Mouse (Mus musculus): ENCODE measurements at regions not wholly inside any gene's neighbourhood (a gene's known extent, or its start where the extent isn't known, plus 50 kb on each side); places are given as distances from the start of the nearest gene placed in this dataset.

- Histone ChIP-seq H3K27me3 (replicated peaks; ENCODE audit: insufficient read depth, low read length) (no peaks in the 10 kb centered on the region), H3K36me3 (ENCODE audit: insufficient read depth, low read length) (no peaks in the 10 kb centered on the region), H3K4me3 (ENCODE audit: low read depth, low read length) (no peak overlapping the region), H3K4me2 (replicated peaks; ENCODE audit: low read depth, low read length) (no peak overlapping the region), H3K4me1 (ENCODE audit: insufficient read depth, low read depth, low read length) (no peaks in the 10 kb centered on the region), H3K9me3 (ENCODE audit: low read length) (no peaks in the 10 kb centered on the region), H3K9ac (replicated peaks; ENCODE audit: low read depth) (no peak overlapping the region), H3K27ac (ENCODE audit: low read length) (no peak overlapping the region)
- DNase-seq (ENCODE audit: low spot score) (no peak), ATAC-seq (no peak)
- no peak for TF ChIP-seq EP300 (IDR thresholded peaks at IDR 0.05)
- no peak for TF ChIP-seq CTCF (IDR thresholded peaks at IDR 0.05)
- WGBS: 41% methylated on average over 11 of the region's 11 CpGs
Observed at GRCm38 (mm10) chr4:99475701-99476218, 180.1 kb downstream of the Gm12689 start.

- no peaks in the 10 kb centered on the region for H3K9me3 ChIP-seq (ENCODE audit: low read length)
- H3K4me2 ChIP-seq (replicated peaks; ENCODE audit: low read depth, low read length): no peak overlapping the region
- no peak overlapping the region for H3K27ac ChIP-seq (ENCODE audit: low read length)
- H3K9ac ChIP-seq (replicated peaks; ENCODE audit: low read depth): no peak overlapping the region
- DNase-seq (ENCODE audit: low spot score) (no peak), ATAC-seq (no peak)
- WGBS: 40% methylated on average over 4 of the region's 4 CpGs
- no peaks in the 10 kb centered on the region for H3K27me3 ChIP-seq (replicated peaks; ENCODE audit: insufficient read depth, low read length)
- TF ChIP-seq EP300 (IDR thresholded peaks at IDR 0.05): no peak
- TF ChIP-seq CTCF (IDR thresholded peaks at IDR 0.05): no peak
- no peak overlapping the region for H3K4me3 ChIP-seq (ENCODE audit: low read depth, low read length)
- H3K36me3 ChIP-seq (ENCODE audit: insufficient read depth, low read length): no peaks in the 10 kb centered on the region
- no peaks in the 10 kb centered on the region for H3K4me1 ChIP-seq (ENCODE audit: insufficient read depth, low read depth, low read length)
Observed at GRCm38 (mm10) chr4:99484271-99484670, 171.8 kb upstream of the Foxd3 start.

DNA sequence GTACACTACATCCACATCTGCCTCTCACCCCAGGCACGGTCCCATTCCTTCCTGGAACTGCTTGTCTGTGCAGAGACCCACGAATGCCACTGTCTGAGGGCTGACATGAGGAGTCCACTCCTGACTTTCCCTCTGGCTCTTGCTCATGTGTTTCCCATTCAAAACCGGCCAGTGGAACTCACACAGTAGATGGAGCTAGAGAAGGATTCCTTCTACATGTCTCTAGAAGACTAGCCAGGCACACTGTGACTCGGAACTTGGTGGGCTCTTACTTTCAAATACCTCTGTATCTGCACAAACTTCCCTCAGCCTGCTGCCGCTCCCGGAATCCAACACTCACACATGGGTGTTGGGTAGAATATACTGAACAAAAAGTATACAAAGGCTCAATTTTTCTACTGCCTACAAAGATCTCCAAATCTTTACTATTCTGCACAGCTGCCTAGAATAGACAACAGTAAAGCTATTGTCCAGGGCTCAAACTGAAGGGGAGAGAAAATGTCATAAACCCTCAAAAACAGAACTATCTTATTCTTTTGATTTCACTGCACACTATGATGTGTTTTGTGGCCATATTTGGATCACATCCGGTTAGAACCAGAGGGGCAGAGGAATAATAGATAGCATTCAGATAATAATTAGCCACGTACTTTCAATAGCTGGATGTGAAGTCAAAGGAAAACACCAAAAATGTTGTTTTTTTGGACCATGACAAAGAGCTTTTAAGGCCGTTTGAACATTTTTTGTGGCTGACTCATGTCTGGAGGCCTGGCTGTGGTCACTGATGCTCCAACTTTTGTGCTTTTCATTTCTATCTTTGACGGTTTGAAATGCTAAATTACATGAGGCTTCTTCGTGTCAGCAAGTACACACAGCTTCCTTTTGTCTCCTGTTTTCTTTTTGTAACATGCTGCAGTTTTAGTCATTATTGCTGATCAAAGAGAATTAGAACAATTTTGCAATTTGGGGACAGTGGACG, 164.3 kb upstream of the Foxd3 start:
- Histone ChIP-seq H3K36me3 (ENCODE audit: insufficient read depth, low read length) (no peaks in the 10 kb centered on the region), H3K27ac (ENCODE audit: low read length) (no peak overlapping the region), H3K9me3 (ENCODE audit: low read length) (no peaks in the 10 kb centered on the region), H3K4me2 (replicated peaks; ENCODE audit: low read depth, low read length) (no peak overlapping the region), H3K9ac (replicated peaks; ENCODE audit: low read depth) (no peak overlapping the region), H3K4me3 (ENCODE audit: low read depth, low read length) (no peak overlapping the region), H3K27me3 (replicated peaks; ENCODE audit: insufficient read depth, low read length) (no peaks in the 10 kb centered on the region), H3K4me1 (ENCODE audit: insufficient read depth, low read depth, low read length) (no peaks in the 10 kb centered on the region)
- WGBS: 63% methylated on average over 12 of the region's 12 CpGs
- ATAC-seq (no peak), DNase-seq (ENCODE audit: low spot score) (no peak)
- TF ChIP-seq CTCF (IDR thresholded peaks at IDR 0.05) (no peak), EP300 (IDR thresholded peaks at IDR 0.05) (no peak)

GRCm38 (mm10) chr4:99503221-99503744, 152.8 kb upstream of the Foxd3 start:
- Histone ChIP-seq H3K4me3 (ENCODE audit: low read depth, low read length) (no peak overlapping the region), H3K4me2 (replicated peaks; ENCODE audit: low read depth, low read length) (no peak overlapping the region), H3K36me3 (ENCODE audit: insufficient read depth, low read length) (no peaks in the 10 kb centered on the region), H3K9me3 (ENCODE audit: low read length) (no peaks in the 10 kb centered on the region), H3K4me1 (ENCODE audit: insufficient read depth, low read depth, low read length) (no peaks in the 10 kb centered on the region), H3K27me3 (replicated peaks; ENCODE audit: insufficient read depth, low read length) (no peaks in the 10 kb centered on the region), H3K9ac (replicated peaks; ENCODE audit: low read depth) (no peak overlapping the region), H3K27ac (ENCODE audit: low read length) (no peak overlapping the region)
- ATAC-seq: no peak
- DNase-seq (ENCODE audit: low spot score): no peak
- WGBS: 73% methylated on average over 10 of the region's 10 CpGs
- TF ChIP-seq CTCF (IDR thresholded peaks at IDR 0.05) (no peak), EP300 (IDR thresholded peaks at IDR 0.05) (no peak)

DNA sequence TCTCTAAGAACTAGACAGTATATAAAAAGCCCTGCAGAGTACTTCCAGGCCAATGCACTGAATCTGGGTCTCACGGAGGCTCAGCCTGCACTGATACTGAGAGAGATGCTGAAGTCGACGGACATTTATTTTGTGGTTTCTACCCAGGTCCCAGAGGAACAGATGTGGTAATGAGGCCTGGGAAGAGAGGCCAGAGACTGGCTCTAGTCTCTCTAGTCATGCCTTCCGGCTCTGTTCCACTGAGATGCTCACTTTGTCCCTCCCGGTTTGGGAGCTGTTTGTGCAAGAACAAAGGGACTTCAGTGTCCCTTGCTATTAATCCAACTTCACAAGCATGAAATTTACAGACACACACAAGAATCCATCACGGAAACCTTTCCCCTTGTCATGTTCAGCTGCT, 144.1 kb upstream of the Foxd3 start:
- no peaks in the 10 kb centered on the region for H3K4me1 ChIP-seq (ENCODE audit: insufficient read depth, low read depth, low read length)
- H3K4me3 ChIP-seq (ENCODE audit: low read depth, low read length): no peak overlapping the region
- no peaks in the 10 kb centered on the region for H3K9me3 ChIP-seq (ENCODE audit: low read length)
- no peaks in the 10 kb centered on the region for H3K27me3 ChIP-seq (replicated peaks; ENCODE audit: insufficient read depth, low read length)
- H3K27ac ChIP-seq (ENCODE audit: low read length): no peak overlapping the region
- no peaks in the 10 kb centered on the region for H3K36me3 ChIP-seq (ENCODE audit: insufficient read depth, low read length)
- TF ChIP-seq CTCF (IDR thresholded peaks at IDR 0.05): no peak
- TF ChIP-seq EP300 (IDR thresholded peaks at IDR 0.05): no peak
- DNase-seq (ENCODE audit: low spot score) (no peak), ATAC-seq (no peak)
- 79% methylated on average over 6 of the region's 6 CpGs for WGBS
- no peak overlapping the region for H3K9ac ChIP-seq (replicated peaks; ENCODE audit: low read depth)
- H3K4me2 ChIP-seq (replicated peaks; ENCODE audit: low read depth, low read length): no peak overlapping the region

- WGBS: 63% methylated on average over 3 of the region's 3 CpGs
- H3K27me3 ChIP-seq (replicated peaks; ENCODE audit: insufficient read depth, low read length): no peaks in the 10 kb centered on the region
Observed at GRCm38 (mm10) chr4:99516883-99517282, 139.2 kb upstream of the Foxd3 start.

More at GRCm38 (mm10) chr4:99516883-99517282, 139.2 kb upstream of the Foxd3 start:
- Histone ChIP-seq H3K4me1 (ENCODE audit: insufficient read depth, low read depth, low read length) (no peaks in the 10 kb centered on the region), H3K27ac (ENCODE audit: low read length) (no peak overlapping the region), H3K4me2 (replicated peaks; ENCODE audit: low read depth, low read length) (no peak overlapping the region), H3K36me3 (ENCODE audit: insufficient read depth, low read length) (no peaks in the 10 kb centered on the region), H3K9ac (replicated peaks; ENCODE audit: low read depth) (no peak overlapping the region), H3K9me3 (ENCODE audit: low read length) (no peaks in the 10 kb centered on the region), H3K4me3 (ENCODE audit: low read depth, low read length) (no peak overlapping the region)
- DNase-seq (ENCODE audit: low spot score) (no peak), ATAC-seq (no peak)
- no peak for TF ChIP-seq CTCF (IDR thresholded peaks at IDR 0.05)
- no peak for TF ChIP-seq EP300 (IDR thresholded peaks at IDR 0.05)
